Mouse (Mus musculus): ENCODE measurements around the gene Sigmar1.

GRCm38 (mm10) chr4:41704651-41705050, 51.3 kb downstream of the Sigmar1 start:
- TF ChIP-seq CTCF (IDR thresholded peaks at IDR 0.05; ENCODE audit: low read depth) (no peak), EP300 (IDR thresholded peaks at IDR 0.05; ENCODE audit: low read depth) (no peak)
